Mouse (Mus musculus) cerebellum, postnatal 25 days (tissue): ENCODE results near the gene Rsad1.
A peak's percentile ranks its signal among the peaks of the same experiment; 100 is the strongest.

Source experiments
- DNase-seq, 2 experiments: peaks; one replicate each; pipeline ENCODE4 v3.0.0; 2021; ENCODE audit warnings: mixed read lengths in 2 of 2

Rsad1 gene

GRCm38 (mm10) chr11:94548888-94549690 lies at the start of gene Rsad1:
Rsad1 (minus strand) TSS chr11:94549255.
- peak; percentile 98 for DNase-seq

GRCm38 (mm10) chr11:94598437-94599120 lies 49.5 kb upstream of the Rsad1 start:
- no peak for DNase-seq

DNA sequence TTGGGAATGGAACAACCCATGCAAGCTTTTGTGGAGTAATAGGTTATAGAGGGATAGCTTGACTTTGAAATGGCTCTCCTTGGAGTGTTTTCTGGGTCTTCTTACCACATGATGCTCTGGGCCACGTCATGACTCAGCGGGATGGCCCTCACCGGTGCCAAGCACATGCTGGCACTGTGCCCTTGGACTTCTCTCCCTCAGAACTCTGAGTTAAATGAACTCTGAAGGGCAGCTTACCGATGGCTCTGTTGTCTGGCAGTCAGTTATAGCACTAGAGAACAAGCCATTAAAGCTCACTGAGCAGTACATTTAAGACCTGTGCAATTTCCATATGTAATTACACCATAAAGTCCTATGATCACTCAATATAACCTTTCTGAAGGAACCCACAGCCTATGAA lies 48.3 kb upstream of the Rsad1 start:
- peak in 1 of 2 experiments; percentile 22 for DNase-seq

DNA sequence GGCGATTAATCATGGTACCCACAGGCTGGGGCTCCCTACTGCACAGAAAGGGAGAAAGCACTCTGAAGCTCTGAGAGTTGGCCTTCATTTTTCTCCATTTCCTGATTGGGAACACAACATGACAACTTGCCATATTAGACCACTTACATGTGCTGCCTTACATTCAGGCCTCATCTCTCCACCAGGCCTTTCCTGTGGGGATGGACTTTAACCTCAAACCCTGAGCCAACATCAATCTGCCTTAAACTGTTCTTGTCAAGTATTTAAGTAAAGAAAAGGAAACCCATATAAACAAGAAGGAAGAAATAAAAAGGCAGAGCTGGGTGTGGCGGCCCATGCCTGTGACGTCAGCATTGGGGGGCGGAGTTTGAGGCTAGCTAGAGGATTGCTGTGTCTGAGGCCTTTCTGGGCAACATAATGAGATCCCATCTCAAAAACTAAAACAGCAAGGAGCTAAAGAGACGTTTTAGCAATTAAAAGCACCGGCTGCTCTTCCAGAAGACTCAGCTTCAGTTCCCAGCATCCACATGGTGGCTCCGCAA lies 47.3 kb upstream of the Rsad1 start:
- DNase-seq = no peak

DNA sequence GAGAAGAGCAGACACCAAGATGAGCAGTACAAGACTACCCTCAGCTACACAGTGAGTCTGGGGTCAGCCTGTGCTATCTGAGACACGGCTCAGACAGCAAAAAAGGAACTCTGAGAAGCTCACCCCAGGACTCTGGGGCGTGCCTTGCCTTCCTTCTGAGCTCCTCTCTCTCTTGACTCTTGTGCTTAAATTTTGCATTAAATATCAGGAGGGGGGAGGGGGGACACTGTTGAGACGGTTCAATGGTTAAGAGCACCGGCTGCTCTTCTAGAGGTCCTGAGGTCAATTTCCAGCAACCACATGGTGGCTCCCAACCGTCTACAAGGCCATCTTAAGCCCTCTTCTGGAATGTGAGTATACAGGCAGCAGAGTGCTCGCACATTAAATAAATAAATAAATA lies 38.5 kb upstream of the Rsad1 start:
- no peak for DNase-seq

GRCm38 (mm10) chr11:94585091-94585490 lies 36.0 kb upstream of the Rsad1 start:
- DNase-seq = no peak

- no peak for DNase-seq
Observed at GRCm38 (mm10) chr11:94580111-94580740, 31.2 kb upstream of the Rsad1 start.

DNA sequence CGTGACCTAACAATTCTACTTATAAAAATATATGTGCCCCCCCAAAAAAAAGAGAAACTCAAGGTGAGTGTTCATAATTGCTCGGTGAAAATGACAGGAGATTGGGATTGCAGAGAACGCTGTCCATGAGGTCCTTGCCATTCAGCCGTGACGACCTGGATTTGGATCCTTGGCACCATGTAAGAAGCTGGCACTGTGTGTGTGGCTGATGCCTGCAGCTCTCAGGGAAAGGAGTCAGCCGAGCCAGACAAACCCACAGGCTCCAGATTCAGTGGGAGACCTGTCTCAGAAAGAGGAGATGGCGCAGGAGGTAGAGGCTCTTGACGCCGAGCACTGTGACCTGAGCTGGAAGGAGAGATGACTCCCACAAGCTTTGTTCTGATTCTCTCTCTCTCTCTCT lies 27.3 kb upstream of the Rsad1 start:
- DNase-seq = peak; percentile 53 to 70

- DNase-seq = no peak
Observed at GRCm38 (mm10) chr11:94575036-94575435, 26.0 kb upstream of the Rsad1 start.

DNA sequence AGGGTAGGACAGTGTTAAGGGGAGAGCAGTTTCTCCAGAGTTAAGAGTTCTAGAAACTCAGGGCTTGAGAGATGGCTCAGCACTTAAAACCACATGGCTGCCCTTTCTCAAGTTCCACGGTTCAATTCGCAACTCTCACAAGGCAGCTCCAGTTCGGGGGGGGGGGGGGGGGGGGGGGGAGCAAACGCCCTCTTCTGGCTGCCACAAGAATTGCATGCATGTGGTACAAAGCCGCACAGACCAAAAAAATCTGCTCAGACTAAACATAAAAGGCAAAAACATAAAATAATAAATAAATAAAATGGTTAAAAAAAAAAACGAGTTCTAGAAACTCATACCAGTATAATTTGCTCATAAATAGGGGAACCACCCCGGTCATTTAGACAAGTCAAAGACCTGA lies 25.5 kb upstream of the Rsad1 start:
- no peak for DNase-seq

DNA sequence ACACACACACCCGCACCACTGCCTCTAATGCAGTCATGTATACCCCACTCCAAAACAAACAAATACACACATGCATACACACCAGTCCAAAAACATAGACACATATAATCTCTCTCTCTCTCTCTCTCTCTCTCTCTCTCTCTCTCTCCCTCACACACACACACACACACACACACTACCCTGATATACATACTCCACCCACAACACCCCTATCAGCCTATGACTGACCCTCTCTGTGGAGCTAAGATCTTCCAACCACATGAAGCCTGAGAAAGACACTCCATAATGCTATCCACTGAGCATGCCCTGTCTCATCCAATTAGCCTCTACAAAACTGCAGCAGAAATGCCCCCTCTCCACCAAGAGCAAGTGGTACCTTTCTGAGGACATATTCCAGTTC lies 22.8 kb upstream of the Rsad1 start:
- no peak for DNase-seq

GRCm38 (mm10) chr11:94570612-94571011 lies 21.6 kb upstream of the Rsad1 start:
- no peak for DNase-seq

DNA sequence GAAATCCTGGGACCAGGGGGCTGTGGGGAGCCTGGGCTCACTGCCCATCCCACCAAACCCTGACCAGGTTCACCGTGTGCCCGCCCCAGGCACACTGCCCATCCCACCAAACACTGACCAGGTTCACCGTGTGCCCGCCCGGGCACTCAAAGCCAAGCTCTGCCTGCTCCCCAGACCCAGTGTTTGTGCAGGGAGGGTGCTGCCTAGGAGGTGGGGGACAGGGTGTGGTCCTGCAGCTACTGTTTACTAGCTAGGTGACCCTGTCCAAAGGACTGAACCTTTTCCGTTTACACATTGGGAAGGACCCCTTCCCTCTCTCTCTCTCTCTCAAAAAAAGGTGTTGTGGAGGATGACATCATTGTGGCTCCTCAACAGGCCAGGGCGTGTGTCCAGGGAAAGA lies 18.3 kb upstream of the Rsad1 start:
- DNase-seq = no peak

DNA sequence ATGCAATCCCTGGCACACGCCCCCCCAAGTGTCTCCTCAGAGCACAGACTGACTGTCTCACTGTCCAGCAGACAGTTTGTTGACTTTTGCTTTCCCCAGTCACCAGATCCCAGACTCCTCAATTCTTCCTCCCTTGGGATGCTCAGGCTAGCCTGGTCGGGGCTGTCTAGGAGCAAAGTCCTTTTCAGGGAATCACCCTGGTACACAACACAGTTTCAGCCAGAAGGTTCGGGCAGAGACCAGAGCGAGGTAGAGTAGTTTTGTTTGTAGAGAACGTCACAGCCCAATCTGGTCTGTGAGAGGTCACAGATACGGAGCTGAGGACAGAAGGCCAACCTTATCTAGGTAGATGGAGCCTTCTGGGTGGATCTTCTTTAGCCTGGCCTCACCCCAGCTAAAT lies 17.5 kb upstream of the Rsad1 start:
- DNase-seq = no peak

DNA sequence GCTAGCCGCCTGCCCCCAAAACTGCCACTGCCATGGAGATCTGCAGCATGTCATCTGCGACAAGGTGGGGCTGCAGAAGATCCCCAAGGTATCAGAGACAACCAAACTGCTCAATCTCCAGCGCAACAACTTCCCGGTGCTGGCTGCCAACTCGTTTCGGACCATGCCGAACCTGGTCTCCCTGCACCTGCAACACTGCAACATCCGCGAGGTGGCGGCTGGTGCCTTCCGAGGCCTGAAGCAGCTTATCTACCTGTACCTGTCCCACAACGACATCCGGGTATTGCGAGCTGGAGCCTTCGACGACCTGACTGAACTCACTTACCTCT lies 16.1 kb upstream of the Rsad1 start:
- DNase-seq = peak in 1 of 2 experiments; percentile 43

DNA sequence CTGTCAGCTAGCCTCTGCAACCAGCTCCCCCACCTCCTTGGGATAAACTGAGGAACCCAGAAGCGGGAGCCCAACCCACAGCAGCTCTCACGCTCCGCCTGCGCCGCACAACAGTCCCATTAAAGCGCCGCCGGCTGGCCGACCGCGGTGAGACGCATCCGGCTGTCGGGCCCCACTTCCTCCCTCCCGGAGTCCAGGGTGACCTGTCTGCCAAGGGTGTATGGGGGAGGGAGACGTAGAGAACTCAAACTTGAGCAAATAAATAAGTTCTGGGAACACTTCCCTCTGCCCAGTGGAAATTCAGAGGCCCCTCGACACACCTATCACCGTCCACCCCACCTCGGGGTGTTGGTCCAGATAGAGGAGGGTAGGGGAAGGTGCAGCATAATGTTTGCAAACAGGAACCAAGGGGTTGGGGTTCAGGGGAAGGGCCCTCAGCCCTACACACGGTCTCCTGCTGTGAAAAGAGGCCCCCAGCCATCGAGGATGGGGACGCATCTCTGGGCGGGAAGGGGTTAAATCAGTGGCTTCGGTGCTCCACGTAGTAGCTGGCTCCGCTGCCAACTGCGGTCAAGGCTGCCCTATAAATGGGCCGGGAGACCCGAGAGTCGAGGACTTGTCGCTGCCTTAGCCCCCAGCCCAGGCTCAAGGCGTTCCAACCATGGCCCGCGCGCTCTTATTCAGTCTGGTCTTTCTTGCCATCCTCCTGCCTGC lies 15.5 kb upstream of the Rsad1 start, which contains the start of gene Chad:
Gene Chad (plus strand): TSS at position 611 of the 714 bp plus-strand sequence.
- peak in 1 of 2 experiments; percentile 39 for DNase-seq

GRCm38 (mm10) chr11:94563821-94564220 lies 14.8 kb upstream of the Rsad1 start:
- DNase-seq = no peak

DNA sequence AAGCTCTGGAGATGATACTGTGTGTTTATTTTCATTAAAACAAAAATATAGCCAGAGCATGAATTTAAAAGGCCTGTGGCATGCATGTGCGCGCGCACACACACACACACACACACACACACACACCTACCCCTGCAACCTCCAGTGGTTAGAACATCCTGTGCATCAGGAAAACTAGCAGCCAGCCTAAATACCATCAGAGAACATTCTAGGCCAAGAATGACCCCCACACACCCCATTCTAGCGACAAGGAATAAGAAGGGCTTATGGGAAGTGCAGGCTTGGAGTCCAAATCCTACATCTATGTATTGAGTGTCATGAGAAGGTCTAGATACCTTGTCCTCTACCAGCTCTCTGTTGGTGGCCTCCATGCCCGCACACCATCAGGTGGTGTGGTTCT lies 14.3 kb upstream of the Rsad1 start:
- no peak for DNase-seq

DNA sequence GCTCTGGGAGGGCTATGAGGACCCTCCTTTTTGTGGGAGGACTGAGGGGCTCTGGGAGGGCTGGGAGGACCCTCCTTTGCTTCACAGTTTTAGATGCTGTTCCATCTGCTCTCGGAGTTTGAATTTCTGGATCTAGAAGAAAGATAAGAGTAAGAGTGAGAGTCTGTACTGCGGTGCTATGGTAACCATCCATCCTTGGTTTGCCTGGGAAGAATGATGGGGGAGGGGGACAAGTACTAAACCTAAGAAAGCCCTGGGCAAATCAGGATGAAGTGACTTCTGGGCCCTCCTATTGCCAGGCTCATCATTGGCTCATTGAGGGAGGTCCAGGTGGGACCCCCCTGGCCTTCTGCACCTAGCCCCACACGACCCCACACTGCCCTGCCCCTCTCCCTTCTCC lies 9.2 kb upstream of the Rsad1 start:
- DNase-seq = no peak

DNA sequence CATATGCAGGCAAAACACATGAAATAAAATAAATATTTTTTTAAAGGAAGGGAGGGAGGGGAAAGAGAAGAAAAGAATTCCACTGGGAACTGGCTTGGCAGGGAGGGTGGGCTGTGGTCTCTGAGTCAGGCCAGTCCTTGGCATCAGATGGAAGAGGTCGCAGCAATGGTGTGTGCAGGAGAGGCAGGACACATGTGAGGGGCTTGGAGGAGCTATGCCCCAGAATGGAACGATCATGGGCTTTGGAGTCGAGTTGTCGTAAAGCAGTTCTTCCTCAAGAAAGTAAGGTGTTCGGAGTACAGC lies 1.3 kb upstream of the Rsad1 start:
- no peak for DNase-seq

DNA sequence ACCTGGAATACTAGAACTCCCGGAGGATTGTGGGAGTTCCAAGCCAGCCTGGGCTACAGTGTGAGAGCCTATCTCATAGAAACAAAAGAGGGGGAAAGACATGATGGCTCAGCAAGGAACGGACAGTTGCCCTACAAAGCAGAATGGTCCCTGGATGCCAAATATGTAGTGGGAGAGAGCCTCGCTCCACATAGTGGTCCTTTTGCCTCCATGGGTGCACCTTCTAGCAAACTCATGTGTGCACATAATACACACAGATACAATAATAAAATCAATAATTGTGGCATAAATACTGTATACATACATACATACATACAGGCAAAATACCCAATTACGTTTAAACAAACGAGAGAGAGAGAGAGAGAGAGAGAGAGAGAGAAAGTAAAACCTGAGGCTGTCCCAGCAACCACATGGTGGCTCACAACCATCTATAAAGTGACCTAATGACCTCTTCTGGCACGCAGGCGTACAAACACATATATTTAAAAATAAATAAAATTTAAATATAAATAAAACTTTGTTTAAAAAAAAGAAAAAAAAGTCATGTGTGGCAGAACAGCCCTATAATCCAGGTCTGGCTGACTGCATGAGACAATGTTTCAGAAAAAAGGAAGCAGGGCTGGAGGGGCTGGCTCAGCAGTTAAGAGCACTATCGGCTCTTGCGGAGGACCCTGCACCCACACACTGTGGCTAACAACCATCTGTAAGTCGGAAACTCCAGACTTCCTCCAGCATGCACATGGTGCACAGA lies 811 bp upstream of the Rsad1 start:
- DNase-seq = no peak

DNA sequence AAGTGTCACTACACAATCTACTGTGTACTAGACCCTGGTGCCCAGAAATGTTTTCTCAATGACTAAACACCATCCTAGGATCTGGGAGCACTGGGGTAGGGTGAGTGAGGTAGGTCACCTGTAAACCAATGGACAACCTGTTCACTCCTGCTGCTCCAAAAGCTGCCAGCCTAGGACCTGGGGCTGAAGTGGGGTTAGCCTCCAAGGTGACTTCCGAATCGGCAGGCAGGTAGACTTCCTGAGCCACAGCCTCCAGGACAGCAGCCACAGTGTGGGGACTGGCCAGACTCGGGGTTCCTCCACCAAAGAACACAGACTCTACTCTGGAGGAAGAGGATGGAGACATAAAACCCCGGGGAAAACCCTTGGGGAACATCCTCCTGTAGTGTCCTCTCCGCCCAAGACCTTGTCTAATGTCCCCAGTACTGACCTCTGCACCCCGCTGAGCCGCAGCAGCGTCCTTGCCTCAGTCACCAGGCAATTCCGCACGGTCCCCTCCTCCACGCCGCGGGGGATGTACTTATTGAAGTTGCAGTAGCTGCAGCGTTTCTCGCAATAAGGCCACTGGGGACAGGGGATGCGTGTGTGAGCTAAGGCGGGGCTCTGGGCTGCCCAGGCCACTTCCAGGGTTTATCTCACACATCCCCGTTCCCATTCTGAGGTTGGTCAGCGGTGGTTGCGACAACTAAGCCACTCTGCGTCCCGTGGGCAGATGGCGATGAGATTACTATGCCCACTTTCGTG lies 842 bp downstream of the Rsad1 start:
- DNase-seq = peak in 1 of 2 experiments; percentile 78
